Mouse (Mus musculus): ENCODE measurements around the gene Ormdl3. TPM values are rescaled to one million over a fixed set of nuclear protein-coding genes. Genes with fewer than 3 reads are reported as not detected.

Ormdl3 gene
- polyA plus RNA-seq, 1 experiment from 2014 or later = 40.6 TPM

Other genes with a start within 250 kb of the Ormdl3 start
- 0.59 and 0.93 TPM in 2 replicates for gene Ppp1r1b, start 239.0 kb downstream of the Ormdl3 start, polyA plus RNA-seq (2015; fragmentation: Nextera tagmentation; extraction: Ambion mirVana)
- gene Stard3, start 229.0 kb downstream of the Ormdl3 start, polyA plus RNA-seq (2015; fragmentation: Nextera tagmentation; extraction: Ambion mirVana) = 16.4 and 19.6 TPM in 2 replicates
- gene Tcap, start 203.6 kb downstream of the Ormdl3 start, polyA plus RNA-seq (2015; fragmentation: Nextera tagmentation; extraction: Ambion mirVana) = 1.1 and 1.7 TPM in 2 replicates
- not detected in 2 replicates for gene Pnmt, start 200.9 kb downstream of the Ormdl3 start, polyA plus RNA-seq (2015; fragmentation: Nextera tagmentation; extraction: Ambion mirVana)
- 3.3 and 3.5 TPM in 2 replicates for gene Pgap3, start 186.9 kb downstream of the Ormdl3 start, polyA plus RNA-seq (2015; fragmentation: Nextera tagmentation; extraction: Ambion mirVana)
- 2.0 and 2.3 TPM in 2 replicates for gene Erbb2, start 174.9 kb downstream of the Ormdl3 start, polyA plus RNA-seq (2015; fragmentation: Nextera tagmentation; extraction: Ambion mirVana)
- gene Mien1, start 148.4 kb downstream of the Ormdl3 start, polyA plus RNA-seq (2015; fragmentation: Nextera tagmentation; extraction: Ambion mirVana) = 57.2 TPM in 2 replicates
- 25.5 and 32.0 TPM in 2 replicates for gene Grb7, start 141.0 kb downstream of the Ormdl3 start, polyA plus RNA-seq (2015; fragmentation: Nextera tagmentation; extraction: Ambion mirVana)
- gene Ikzf3, start 41.3 kb downstream of the Ormdl3 start, polyA plus RNA-seq (2015; fragmentation: Nextera tagmentation; extraction: Ambion mirVana) = 0.10 and 0.13 TPM in 2 replicates
- 0.62 and 0.79 TPM in 2 replicates for gene Zpbp2, start 36.3 kb downstream of the Ormdl3 start, polyA plus RNA-seq (2015; fragmentation: Nextera tagmentation; extraction: Ambion mirVana)
- gene Lrrc3c, start 10.9 kb upstream of the Ormdl3 start, polyA plus RNA-seq (2015; fragmentation: Nextera tagmentation; extraction: Ambion mirVana) = not detected in 2 replicates
- 0.38 and 0.44 TPM in 2 replicates for gene Gm12355, start 38.3 kb upstream of the Ormdl3 start, polyA plus RNA-seq (2015; fragmentation: Nextera tagmentation; extraction: Ambion mirVana)
- gene Gsdma3, start 39.0 kb upstream of the Ormdl3 start, polyA plus RNA-seq (2015; fragmentation: Nextera tagmentation; extraction: Ambion mirVana) = not detected in 2 replicates
- gene Gsdma2, start 59.4 kb upstream of the Ormdl3 start, polyA plus RNA-seq (2015; fragmentation: Nextera tagmentation; extraction: Ambion mirVana) = not detected in 2 replicates
- not detected in 2 replicates for gene Gsdma, start 77.0 kb upstream of the Ormdl3 start, polyA plus RNA-seq (2015; fragmentation: Nextera tagmentation; extraction: Ambion mirVana)
- gene Psmd3, start 95.2 kb upstream of the Ormdl3 start, polyA plus RNA-seq (2015; fragmentation: Nextera tagmentation; extraction: Ambion mirVana) = 102 and 109 TPM in 2 replicates
- gene Csf3, start 113.9 kb upstream of the Ormdl3 start, polyA plus RNA-seq (2015; fragmentation: Nextera tagmentation; extraction: Ambion mirVana) = not detected in 2 replicates
- gene Med24, start 142.1 kb upstream of the Ormdl3 start, polyA plus RNA-seq (2015; fragmentation: Nextera tagmentation; extraction: Ambion mirVana) = 24.2 and 27.7 TPM in 2 replicates
- 7.2 and 7.6 TPM in 2 replicates for gene Thra, start 153.3 kb upstream of the Ormdl3 start, polyA plus RNA-seq (2015; fragmentation: Nextera tagmentation; extraction: Ambion mirVana)
- 0.63 and 0.85 TPM in 2 replicates for gene Nr1d1, start 188.0 kb upstream of the Ormdl3 start, polyA plus RNA-seq (2015; fragmentation: Nextera tagmentation; extraction: Ambion mirVana)
- gene Msl1, start 208.1 kb upstream of the Ormdl3 start, polyA plus RNA-seq (2015; fragmentation: Nextera tagmentation; extraction: Ambion mirVana) = 5.2 and 5.8 TPM in 2 replicates
- gene Casc3, start 217.5 kb upstream of the Ormdl3 start, polyA plus RNA-seq (2015; fragmentation: Nextera tagmentation; extraction: Ambion mirVana) = 14.4 and 16.2 TPM in 2 replicates
- gene Rapgefl1, start 249.4 kb upstream of the Ormdl3 start, polyA plus RNA-seq (2015; fragmentation: Nextera tagmentation; extraction: Ambion mirVana) = 0.24 and 0.28 TPM in 2 replicates

All from liver, embryonic 15.5 days (tissue).